Mouse (Mus musculus): Measurements from ENCODE around the gene Trappc5. TPM values are rescaled to one million over a fixed set of nuclear protein-coding genes. Genes with fewer than 3 reads are reported as not detected.

The Trappc5 gene
- polyA plus RNA-seq, 1 experiment from 2014 or later: 44.5 TPM

GRCm38 (mm10) chr8:3679656-3680055, 3.6 kb downstream of the Trappc5 start:
- Histone ChIP-seq H3K27ac (no peak overlapping the region), H3K4me1 (peaks cover 10% of the 10 kb centered on the region), H3K4me3 (no peak overlapping the region), H3K27me3 (replicated peaks) (no peaks in the 10 kb centered on the region), H3K4me2 (replicated peaks) (no peak overlapping the region), H3K36me3 (peaks cover 23% of the 10 kb centered on the region), H3K9ac (no peak overlapping the region), H3K9me3 (no peaks in the 10 kb centered on the region)
- 95% methylated on average over 5 of the region's 5 CpGs for WGBS
- ATAC-seq (ENCODE audit: low FRiP score, low read depth): no peak

- Histone ChIP-seq H3K27ac (no peak overlapping the region), H3K4me3 (no peak overlapping the region), H3K4me2 (replicated peaks) (no peak overlapping the region), H3K27me3 (replicated peaks) (no peaks in the 10 kb centered on the region), H3K36me3 (peaks cover 23% of the 10 kb centered on the region), H3K9me3 (no peaks in the 10 kb centered on the region), H3K4me1 (peaks cover 6% of the 10 kb centered on the region), H3K9ac (no peak overlapping the region)
- 91% methylated on average over 5 of the region's 5 CpGs for WGBS
- ATAC-seq (ENCODE audit: low FRiP score, low read depth): no peak
These were observed 6.3 kb downstream of the Trappc5 start for GRCm38 (mm10) chr8:3682435-3682834.

DNA sequence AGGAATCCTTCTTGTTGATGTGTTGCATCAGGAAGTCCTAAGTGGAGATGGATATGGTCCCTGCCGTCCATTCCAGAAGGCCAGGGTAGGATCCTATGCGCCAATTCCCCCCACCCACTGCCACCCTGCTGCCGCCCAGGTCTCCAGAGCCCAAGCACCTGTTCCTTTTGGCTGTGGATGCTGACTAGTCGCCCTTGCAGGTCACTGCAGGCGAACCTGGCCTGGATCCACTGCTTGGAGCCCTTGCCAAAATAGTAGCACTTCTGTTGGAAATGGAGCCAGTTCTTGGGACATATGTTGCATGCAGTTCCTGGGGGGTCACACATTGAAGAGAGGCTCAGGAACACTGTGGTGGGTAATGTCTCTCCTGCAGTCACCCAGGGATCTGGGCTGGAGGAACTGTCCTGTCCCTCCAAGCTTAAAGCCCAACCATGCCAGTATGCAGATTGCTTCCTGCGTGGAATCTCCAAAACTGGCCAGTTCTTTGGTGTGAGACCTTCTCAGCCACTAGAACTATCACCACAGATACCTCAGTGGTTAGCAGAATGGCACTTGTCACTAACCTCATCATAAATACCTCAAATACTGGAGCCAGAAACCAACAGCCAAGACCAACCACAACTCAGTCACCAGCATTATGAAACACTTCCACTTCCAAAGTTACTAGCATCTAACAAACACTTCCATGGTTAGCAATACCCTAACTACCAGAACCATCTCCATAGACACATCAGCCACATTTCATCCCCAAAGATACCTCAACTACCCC, 7.5 kb downstream of the Trappc5 start:
- no peak for ATAC-seq (ENCODE audit: low FRiP score, low read depth)
- no peak overlapping the region for H3K4me2 ChIP-seq (replicated peaks)
- no peaks in the 10 kb centered on the region for H3K27me3 ChIP-seq (replicated peaks)
- WGBS: 77% methylated on average over 6 of the region's 6 CpGs
- H3K27ac ChIP-seq: no peak overlapping the region
- no peaks in the 10 kb centered on the region for H3K4me1 ChIP-seq
- no peak overlapping the region for H3K4me3 ChIP-seq
- H3K9ac ChIP-seq: no peak overlapping the region
- H3K9me3 ChIP-seq: no peaks in the 10 kb centered on the region
- peaks cover 23% of the 10 kb centered on the region for H3K36me3 ChIP-seq

GRCm38 (mm10) chr8:3684530-3684929, 8.4 kb downstream of the Trappc5 start:
- H3K4me1 ChIP-seq: no peaks in the 10 kb centered on the region
- peaks cover 14% of the 10 kb centered on the region for H3K36me3 ChIP-seq
- H3K27me3 ChIP-seq (replicated peaks): no peaks in the 10 kb centered on the region
- no peak for ATAC-seq (ENCODE audit: low FRiP score, low read depth)
- H3K4me3 ChIP-seq: no peak overlapping the region
- H3K4me2 ChIP-seq (replicated peaks): no peak overlapping the region
- H3K9me3 ChIP-seq: no peaks in the 10 kb centered on the region
- no peak overlapping the region for H3K9ac ChIP-seq
- H3K27ac ChIP-seq: no peak overlapping the region

DNA sequence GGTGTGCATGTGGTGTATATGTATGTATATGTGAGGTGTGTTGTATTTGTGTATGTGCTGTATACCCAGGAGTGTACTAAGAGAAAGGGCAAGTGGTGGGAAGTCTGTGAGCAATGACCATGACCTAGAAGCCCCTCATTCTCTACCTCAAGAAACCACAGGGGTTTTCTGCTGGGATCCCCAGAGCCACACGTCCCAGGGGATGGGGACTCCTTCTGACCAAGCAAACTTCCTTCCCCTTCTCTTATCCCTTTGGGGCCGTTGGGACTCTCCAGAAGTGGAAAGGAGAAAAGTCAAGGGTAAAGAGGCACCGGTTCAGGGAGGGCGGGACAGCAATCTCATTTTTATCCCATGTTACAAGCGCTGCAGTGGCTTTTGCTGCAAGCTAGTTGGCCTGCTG, 9.3 kb downstream of the Trappc5 start:
- 72% methylated on average over 5 of the region's 5 CpGs for WGBS
- Histone ChIP-seq H3K9ac (no peak overlapping the region), H3K4me1 (no peaks in the 10 kb centered on the region), H3K27ac (no peak overlapping the region), H3K9me3 (no peaks in the 10 kb centered on the region), H3K27me3 (replicated peaks) (no peaks in the 10 kb centered on the region), H3K4me3 (no peak overlapping the region), H3K4me2 (replicated peaks) (no peak overlapping the region), H3K36me3 (peaks cover 6% of the 10 kb centered on the region)
- no peak for ATAC-seq (ENCODE audit: low FRiP score, low read depth)

DNA sequence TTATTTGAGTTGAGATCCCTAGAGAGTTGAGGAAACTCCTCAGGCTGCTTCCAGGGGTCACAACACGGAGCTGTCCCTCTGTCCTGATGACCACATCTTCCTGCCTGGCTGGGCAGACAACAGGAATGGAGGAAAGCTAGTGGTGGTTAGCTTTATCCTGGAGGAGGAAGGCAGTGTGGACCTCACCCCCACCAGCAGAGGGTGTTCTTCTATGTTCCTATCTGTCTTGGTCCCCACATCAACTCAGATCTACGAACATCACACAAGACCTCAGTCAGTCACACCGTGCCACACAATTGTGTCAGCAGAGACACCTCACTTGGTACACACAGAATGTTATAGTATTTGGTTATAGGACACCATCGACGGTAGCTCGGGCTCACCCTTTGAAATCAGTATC, 11.4 kb downstream of the Trappc5 start:
- Histone ChIP-seq H3K27ac (no peak overlapping the region), H3K9ac (no peak overlapping the region), H3K36me3 (no peaks in the 10 kb centered on the region), H3K27me3 (replicated peaks) (no peaks in the 10 kb centered on the region), H3K4me1 (no peaks in the 10 kb centered on the region), H3K9me3 (no peaks in the 10 kb centered on the region), H3K4me3 (no peak overlapping the region), H3K4me2 (replicated peaks) (no peak overlapping the region)
- 78% methylated on average over 6 of the region's 6 CpGs for WGBS
- no peak for ATAC-seq (ENCODE audit: low FRiP score, low read depth)

- Histone ChIP-seq H3K27ac (no peak overlapping the region), H3K9me3 (0 out of 2 replicates have a peak, but pooled peaks cover 3% of the 10 kb centered on the region), H3K4me2 (replicated peaks) (no peak overlapping the region), H3K4me3 (no peak overlapping the region), H3K36me3 (no peaks in the 10 kb centered on the region), H3K4me1 (no peaks in the 10 kb centered on the region), H3K9ac (no peak overlapping the region), H3K27me3 (replicated peaks) (no peaks in the 10 kb centered on the region)
- WGBS: 81% methylated on average over 3 of the region's 3 CpGs
- no peak for ATAC-seq (ENCODE audit: low FRiP score, low read depth)
These were observed 14.7 kb downstream of the Trappc5 start for GRCm38 (mm10) chr8:3690774-3691173.

DNA sequence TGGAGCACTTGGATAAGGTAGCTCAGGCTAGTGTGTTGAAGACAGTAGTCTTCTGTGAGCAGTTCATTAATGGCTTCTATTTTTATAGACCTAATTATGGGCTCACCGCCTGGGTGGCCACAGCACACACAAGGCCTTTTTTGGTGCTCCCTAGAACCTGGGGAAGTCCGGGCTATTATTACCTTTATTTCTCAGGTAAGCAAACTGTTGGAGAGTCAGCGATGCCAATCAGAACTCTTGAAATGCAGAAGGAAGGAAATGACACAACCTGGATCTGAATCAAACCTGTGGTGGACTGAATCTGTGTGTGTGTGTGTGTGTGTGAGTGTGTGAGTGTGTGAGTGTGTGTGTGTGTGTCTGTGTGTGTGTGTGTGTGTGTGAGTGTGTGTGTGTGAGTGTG, 18.0 kb downstream of the Trappc5 start, which contains the start of gene Fcer2a:
Gene Fcer2a (minus strand): TSS at position 55 of the 400 bp plus-strand sequence.
- Histone ChIP-seq H3K9ac (no peak within 1 kb of the TSS), H3K27me3 (replicated peaks) (no peaks in the 10 kb centered on the region), H3K9me3 (0 out of 2 replicates have a peak, but pooled peaks cover 3% of the 10 kb centered on the region), H3K36me3 (no peaks in the 10 kb centered on the region), H3K4me1 (no peaks in the 10 kb centered on the region), H3K4me3 (no peak within 1 kb of the TSS), H3K27ac (no peak within 1 kb of the TSS), H3K4me2 (replicated peaks) (no peak within 1 kb of the TSS)
- no peak for ATAC-seq (ENCODE audit: low FRiP score, low read depth)
- 80% methylated on average over 3 of the region's 3 CpGs for WGBS

GRCm38 (mm10) chr8:3701491-3701890, 25.4 kb downstream of the Trappc5 start:
- Histone ChIP-seq H3K4me2 (replicated peaks) (no peak overlapping the region), H3K36me3 (no peaks in the 10 kb centered on the region), H3K27me3 (replicated peaks) (no peaks in the 10 kb centered on the region), H3K4me1 (no peaks in the 10 kb centered on the region), H3K4me3 (no peak overlapping the region), H3K9ac (no peak overlapping the region), H3K9me3 (no peaks in the 10 kb centered on the region), H3K27ac (no peak overlapping the region)
- no peak for ATAC-seq (ENCODE audit: low FRiP score, low read depth)
- WGBS: 91% methylated on average over 1 of the region's 1 CpGs

DNA sequence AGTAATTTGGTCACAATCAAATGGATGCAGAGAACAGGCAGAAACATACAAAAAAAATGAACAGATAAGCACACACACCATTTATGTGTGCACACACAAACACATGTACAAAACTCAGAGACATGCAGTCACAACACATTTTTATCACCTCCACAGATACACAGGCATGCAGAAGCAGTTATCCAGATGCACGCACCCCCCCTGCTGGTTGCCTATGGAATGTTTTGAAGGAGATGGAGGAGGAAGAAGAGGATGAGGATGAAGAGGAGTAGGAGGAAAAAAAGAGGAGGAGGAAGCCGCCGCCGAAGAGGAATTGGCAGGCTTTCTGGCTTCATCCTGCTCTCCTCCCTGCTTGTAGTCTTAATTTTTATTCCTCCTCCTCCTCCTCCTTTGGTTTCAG, 29.6 kb downstream of the Trappc5 start:
- no peaks in the 10 kb centered on the region for H3K27me3 ChIP-seq (replicated peaks)
- no peaks in the 10 kb centered on the region for H3K4me1 ChIP-seq
- WGBS: 76% methylated on average over 4 of the region's 4 CpGs
- no peak overlapping the region for H3K27ac ChIP-seq
- H3K4me3 ChIP-seq: no peak overlapping the region
- H3K9me3 ChIP-seq: no peaks in the 10 kb centered on the region
- no peak overlapping the region for H3K4me2 ChIP-seq (replicated peaks)
- H3K36me3 ChIP-seq: no peaks in the 10 kb centered on the region
- ATAC-seq (ENCODE audit: low FRiP score, low read depth): no peak
- no peak overlapping the region for H3K9ac ChIP-seq

GRCm38 (mm10) chr8:3707611-3708010, 31.5 kb downstream of the Trappc5 start:
- Histone ChIP-seq H3K4me2 (replicated peaks) (no peak overlapping the region), H3K4me1 (no peaks in the 10 kb centered on the region), H3K36me3 (no peaks in the 10 kb centered on the region), H3K4me3 (no peak overlapping the region), H3K9ac (no peak overlapping the region), H3K27me3 (replicated peaks) (no peaks in the 10 kb centered on the region), H3K27ac (no peak overlapping the region), H3K9me3 (no peaks in the 10 kb centered on the region)
- WGBS: 76% methylated on average over 7 of the region's 7 CpGs
- ATAC-seq (ENCODE audit: low FRiP score, low read depth): no peak

GRCm38 (mm10) chr8:3710312-3710711, 34.2 kb downstream of the Trappc5 start:
- no peak overlapping the region for H3K4me2 ChIP-seq (replicated peaks)
- H3K4me1 ChIP-seq: no peaks in the 10 kb centered on the region
- no peak overlapping the region for H3K4me3 ChIP-seq
- WGBS: 86% methylated on average over 3 of the region's 3 CpGs
- no peaks in the 10 kb centered on the region for H3K36me3 ChIP-seq
- ATAC-seq (ENCODE audit: low FRiP score, low read depth): no peak
- H3K27me3 ChIP-seq (replicated peaks): no peaks in the 10 kb centered on the region
- H3K9ac ChIP-seq: no peak overlapping the region
- no peaks in the 10 kb centered on the region for H3K9me3 ChIP-seq
- no peak overlapping the region for H3K27ac ChIP-seq

- WGBS: 57% methylated on average over 2 of the region's 2 CpGs
- H3K9ac ChIP-seq: no peak overlapping the region
These were observed 35.5 kb downstream of the Trappc5 start for GRCm38 (mm10) chr8:3711646-3712045.

More at GRCm38 (mm10) chr8:3711646-3712045, 35.5 kb downstream of the Trappc5 start:
- no peaks in the 10 kb centered on the region for H3K27me3 ChIP-seq (replicated peaks)
- H3K27ac ChIP-seq: no peak overlapping the region
- ATAC-seq (ENCODE audit: low FRiP score, low read depth): no peak
- H3K4me1 ChIP-seq: no peaks in the 10 kb centered on the region
- no peak overlapping the region for H3K4me2 ChIP-seq (replicated peaks)
- no peaks in the 10 kb centered on the region for H3K9me3 ChIP-seq
- H3K36me3 ChIP-seq: no peaks in the 10 kb centered on the region
- H3K4me3 ChIP-seq: no peak overlapping the region

All from neural tube, embryonic 12.5 days (tissue).